Mouse (Mus musculus) midbrain, embryonic 13.5 days (tissue): Measurements from ENCODE around the gene Cyb5d2. TPM values are rescaled to one million over a fixed set of nuclear protein-coding genes. Genes with fewer than 3 reads are reported as not detected.
"Not testable (repeated sequence)": the region's sequence is repeated elsewhere in the genome, so short reads cannot be mapped to it uniquely, and the experiment has no call there.

Experiments
- ATAC-seq: fragments of 200-750 bp; cut with Nextera tagmentation; 2 replicates; pipeline ENCODE4 v1.8.0; 2017; ENCODE audit warnings: mild to moderate bottlenecking, moderate TSS enrichment, moderate library complexity
- H3K27ac ChIP-seq: fragments of 300-500 bp; sonication (generic); 2 replicates; pipeline ENCODE4 v1.5.1; 2015; ENCODE audit warnings: inconsistent platforms, mild to moderate bottlenecking, moderate library complexity
- H3K27me3 ChIP-seq: fragments of 300-500 bp; sonication (generic); 2 replicates; pipeline ENCODE4 v1.6.1; 2015; ENCODE audit warnings: mild to moderate bottlenecking, inconsistent platforms
- H3K36me3 ChIP-seq: fragments of 300-500 bp; sonication (generic); 2 replicates; pipeline ENCODE4 v1.6.1; 2015; ENCODE audit warnings: mild to moderate bottlenecking, inconsistent platforms
- H3K4me1 ChIP-seq: fragments of 300-500 bp; sonication (generic); replicated peaks from 2 replicates; pipeline ENCODE4 v1.6.1; 2015; ENCODE audit warnings: inconsistent platforms
- H3K4me2 ChIP-seq: fragments of 300-500 bp; sonication (generic); replicated peaks from 2 replicates; pipeline ENCODE4 v1.6.1; 2015; ENCODE audit warnings: moderate library complexity, mild to moderate bottlenecking, inconsistent platforms
- H3K4me3 ChIP-seq: fragments of 300-500 bp; sonication (generic); replicated peaks from 2 replicates; pipeline ENCODE4 v1.5.1; 2015; ENCODE audit warnings: mild to moderate bottlenecking, inconsistent platforms
- H3K9ac ChIP-seq: fragments of 300-500 bp; sonication (generic); replicated peaks from 2 replicates; pipeline ENCODE4 v1.6.1; 2015; ENCODE audit warnings: mild to moderate bottlenecking, inconsistent platforms
- H3K9me3 ChIP-seq: fragments of 300-500 bp; sonication (generic); 2 replicates; pipeline ENCODE4 v1.6.1; 2016; ENCODE audit warnings: mild to moderate bottlenecking, inconsistent platforms
- WGBS: fragments of 180-500 bp; shearing (Covaris S2); methylation state at CpG from one replicate; pipeline ENCODE4 v1.1.7; 2015; 5-methylcytosine and 5-hydroxymethylcytosine counted together
- polyA plus RNA-seq: library from polyadenylated mRNA; unstranded; fragments of >200 nt; fragmentation: Nextera tagmentation; extraction: Ambion mirVana; gene quantifications from 2 replicates; pipeline ENCODE4 v1.2.1, GENCODE M21; 2015

Gene Cyb5d2
- polyA plus RNA-seq, 1 experiment from 2014 or later: 7.0 TPM

- H3K27ac ChIP-seq: no peak overlapping the region
- ATAC-seq: no peak
- no peaks in the 10 kb centered on the region for H3K9me3 ChIP-seq
- 88% methylated on average over 3 of the region's 3 CpGs for WGBS
- no peak overlapping the region for H3K4me3 ChIP-seq
- no peaks in the 10 kb centered on the region for H3K36me3 ChIP-seq
- no peaks in the 10 kb centered on the region for H3K4me1 ChIP-seq
- H3K4me2 ChIP-seq: no peak overlapping the region
- H3K9ac ChIP-seq: no peak overlapping the region
- H3K27me3 ChIP-seq: no peaks in the 10 kb centered on the region
These were observed 9.3 kb upstream of the Cyb5d2 start for GRCm38 (mm10) chr11:72805232-72805631.

- Histone ChIP-seq H3K27ac (no peak overlapping the region), H3K4me2 (no peak overlapping the region), H3K9me3 (no peaks in the 10 kb centered on the region), H3K27me3 (no peaks in the 10 kb centered on the region), H3K4me1 (no peaks in the 10 kb centered on the region), H3K4me3 (no peak overlapping the region), H3K9ac (no peak overlapping the region), H3K36me3 (no peaks in the 10 kb centered on the region)
- ATAC-seq: no peak
These were observed 8.6 kb upstream of the Cyb5d2 start for GRCm38 (mm10) chr11:72804586-72804985.

GRCm38 (mm10) chr11:72803038-72803437 is 7.1 kb upstream of the Cyb5d2 start:
- H3K4me1 ChIP-seq: peaks cover 13% of the 10 kb centered on the region
- no peak for ATAC-seq
- no peaks in the 10 kb centered on the region for H3K9me3 ChIP-seq
- 89% methylated on average over 3 of the region's 3 CpGs for WGBS
- no peaks in the 10 kb centered on the region; the same call in 1 of the 2 replicates for H3K36me3 ChIP-seq
- no peaks in the 10 kb centered on the region for H3K27me3 ChIP-seq
- H3K9ac ChIP-seq: no peak overlapping the region; the same call in 1 of the 2 replicates
- H3K4me2 ChIP-seq: no peak overlapping the region
- no peak overlapping the region for H3K4me3 ChIP-seq
- H3K27ac ChIP-seq: no peak overlapping the region

GRCm38 (mm10) chr11:72801182-72801581 is 5.2 kb upstream of the Cyb5d2 start:
- Histone ChIP-seq H3K4me1 (peaks cover 28% of the 10 kb centered on the region), H3K27ac (no peak overlapping the region), H3K4me3 (no peak overlapping the region), H3K27me3 (no peaks in the 10 kb centered on the region), H3K9ac (no peak overlapping the region), H3K9me3 (no peaks in the 10 kb centered on the region), H3K4me2 (no peak overlapping the region), H3K36me3 (no peaks in the 10 kb centered on the region; the same call in 1 of the 2 replicates)
- ATAC-seq: no peak

- ATAC-seq: no peak
- Histone ChIP-seq H3K9me3 (no peaks in the 10 kb centered on the region), H3K4me2 (no peak overlapping the region), H3K9ac (no peak overlapping the region), H3K4me1 (peaks cover 33% of the 10 kb centered on the region), H3K27ac (no peak overlapping the region), H3K36me3 (no peaks in the 10 kb centered on the region; the same call in 1 of the 2 replicates), H3K4me3 (no peak overlapping the region), H3K27me3 (no peaks in the 10 kb centered on the region)
These were observed 2.2 kb upstream of the Cyb5d2 start for GRCm38 (mm10) chr11:72798112-72798511.

- ATAC-seq: no peak
- no peaks in the 10 kb centered on the region for H3K9me3 ChIP-seq
- H3K4me2 ChIP-seq: peak overlapping the region; percentile 97
- peaks cover 33% of the 10 kb centered on the region for H3K4me1 ChIP-seq
- H3K9ac ChIP-seq: peak overlapping the region; percentile 93
- peak overlapping the region; percentile 100 for H3K4me3 ChIP-seq
- H3K27me3 ChIP-seq: no peaks in the 10 kb centered on the region
- WGBS: 21% methylated on average over 10 of the region's 10 CpGs
- H3K36me3 ChIP-seq: no peaks in the 10 kb centered on the region; the same call in 1 of the 2 replicates
- no peak overlapping the region for H3K27ac ChIP-seq
These were observed 914 bp upstream of the Cyb5d2 start for GRCm38 (mm10) chr11:72796773-72797338.

GRCm38 (mm10) chr11:72796296-72796687 is 350 bp upstream of the Cyb5d2 start:
- ATAC-seq: no peak; the same call in 1 of the 2 replicates
- Histone ChIP-seq H3K4me3 (peak overlapping the region; percentile 100), H3K4me2 (peak overlapping the region; percentile 97), H3K4me1 (peaks cover 33% of the 10 kb centered on the region), H3K9me3 (no peaks in the 10 kb centered on the region), H3K36me3 (no peaks in the 10 kb centered on the region; the same call in 1 of the 2 replicates), H3K27me3 (no peaks in the 10 kb centered on the region), H3K27ac (peak overlapping the region; percentile 77), H3K9ac (peak overlapping the region; percentile 93)
- WGBS: under 1% methylated on average over 38 of the region's 42 CpGs

GRCm38 (mm10) chr11:72795149-72795454 is 840 bp downstream of the Cyb5d2 start:
- Histone ChIP-seq H3K27me3 (no peaks in the 10 kb centered on the region), H3K4me3 (peak overlapping the region; percentile 100), H3K9me3 (no peaks in the 10 kb centered on the region), H3K4me1 (peaks cover 33% of the 10 kb centered on the region), H3K9ac (peak overlapping the region; percentile 88), H3K36me3 (no peaks in the 10 kb centered on the region; the same call in 1 of the 2 replicates), H3K27ac (peak overlapping the region; percentile 93), H3K4me2 (peak overlapping the region; percentile 86)
- WGBS: 19% methylated on average over 14 of the region's 14 CpGs
- ATAC-seq: peak; percentile 60

- Histone ChIP-seq H3K4me2 (no peak overlapping the region), H3K27me3 (no peaks in the 10 kb centered on the region), H3K27ac (no peak overlapping the region), H3K4me3 (no peak overlapping the region), H3K9me3 (no peaks in the 10 kb centered on the region), H3K4me1 (peaks cover 10% of the 10 kb centered on the region), H3K9ac (no peak overlapping the region), H3K36me3 (no peaks in the 10 kb centered on the region)
- ATAC-seq: no peak
These were observed 3.9 kb downstream of the Cyb5d2 start for GRCm38 (mm10) chr11:72792033-72792432.

- Histone ChIP-seq H3K36me3 (no peaks in the 10 kb centered on the region), H3K27me3 (no peaks in the 10 kb centered on the region), H3K9ac (no peak overlapping the region), H3K9me3 (no peaks in the 10 kb centered on the region), H3K27ac (no peak overlapping the region), H3K4me3 (no peak overlapping the region), H3K4me2 (no peak overlapping the region), H3K4me1 (no peaks in the 10 kb centered on the region)
- 87% methylated on average over 3 of the region's 3 CpGs for WGBS
- ATAC-seq: no peak
These were observed 13.4 kb downstream of the Cyb5d2 start for GRCm38 (mm10) chr11:72782503-72782902.

GRCm38 (mm10) chr11:72782103-72782502 is 13.8 kb downstream of the Cyb5d2 start:
- Histone ChIP-seq H3K27ac (no peak overlapping the region), H3K4me1 (no peaks in the 10 kb centered on the region), H3K9me3 (no peaks in the 10 kb centered on the region), H3K4me3 (no peak overlapping the region), H3K9ac (no peak overlapping the region), H3K27me3 (no peaks in the 10 kb centered on the region), H3K36me3 (no peaks in the 10 kb centered on the region), H3K4me2 (no peak overlapping the region)
- 81% methylated on average over 2 of the region's 2 CpGs for WGBS
- ATAC-seq: no peak

- Histone ChIP-seq H3K27ac (no peak overlapping the region), H3K4me2 (no peak overlapping the region), H3K9ac (no peak overlapping the region), H3K4me3 (no peak overlapping the region), H3K4me1 (no peaks in the 10 kb centered on the region), H3K27me3 (no peaks in the 10 kb centered on the region), H3K9me3 (no peaks in the 10 kb centered on the region), H3K36me3 (no peaks in the 10 kb centered on the region)
- no peak for ATAC-seq
These were observed 17.0 kb downstream of the Cyb5d2 start for GRCm38 (mm10) chr11:72778957-72779356.

GRCm38 (mm10) chr11:72772611-72773010 is 23.3 kb downstream of the Cyb5d2 start:
- H3K4me3 ChIP-seq, H3K4me2 ChIP-seq, H3K4me1 ChIP-seq, H3K9me3 ChIP-seq, ATAC-seq, H3K27me3 ChIP-seq, H3K27ac ChIP-seq, H3K9ac ChIP-seq: not testable (repeated sequence)
- 27% methylated on average over 1 of the region's 1 CpGs for WGBS
- H3K36me3 ChIP-seq: peaks cover 21% of the 10 kb centered on the region
